Mouse (Mus musculus): ENCODE measurements around the gene Prkch.

GRCm38 (mm10) chr12:73802379-73803057 lies 217.9 kb downstream of the Prkch start:
- TF ChIP-seq CTCF (IDR thresholded peaks at IDR 0.05; ENCODE audit: control insufficient read depth, insufficient read depth, insufficient read length) (no peak), FOSL1 (IDR thresholded peaks at IDR 0.05; ENCODE audit: insufficient read depth, low read length, poor library complexity, severe bottlenecking) (no peak), MAX (IDR thresholded peaks at IDR 0.05) (no peak), USF1 (IDR thresholded peaks at IDR 0.05; ENCODE audit: low read depth) (no peak), MYOG (IDR thresholded peaks at IDR 0.05; ENCODE audit: control insufficient read depth, extremely low read depth, insufficient read length) (no peak), CEBPB (IDR thresholded peaks at IDR 0.05; ENCODE audit: low read depth) (no peak)
